Comparison of ENCODE assay signal across 24 mouse cellular contexts in genomic region chr15:11204934-11205333, GRCm38 (mm10).
A peak's percentile ranks its signal among the peaks of the same experiment; 100 is the strongest.
DNase-seq lines count a peak whose midpoint lies in the region; ATAC-seq lines count a peak whose summit lies in the region.
"Had no signal": no experiment of that assay in that cellular context is flagged by ENCODE, and none has a peak within 500 bp of the region (broad histone marks: within the 10 kb centered on the region; RNA-seq: fewer than 3 reads in every experiment).

No protein-coding gene starts in this region.

- H3K4me3 ChIP-seq in embryonic facial prominence, embryonic 14.5 days (ENCODE audit: low read depth, low read length) = no peak overlapping the region
- no peak overlapping the region for H3K4me3 ChIP-seq in embryonic facial prominence, embryonic 10.5 days
- no peak overlapping the region for H3K4me3 ChIP-seq in heart, embryonic 11.5 days (ENCODE audit: low read depth, low read length)
- no peak overlapping the region for H3K4me3 ChIP-seq in kidney, embryonic 16.5 days (ENCODE audit: low read length)
- H3K4me3 ChIP-seq: embryonic facial prominence, embryonic 12.5 days; erythroblast, embryonic 14.5 days; forebrain, embryonic 12.5 days; forebrain, embryonic 15.5 days; heart, adult 2 months had no signal

- no peaks in the 10 kb centered on the region for H3K27me3 ChIP-seq in embryonic facial prominence, embryonic 14.5 days (replicated peaks; ENCODE audit: control insufficient read depth, insufficient read depth, low read length)
- H3K27me3 ChIP-seq in embryonic facial prominence, embryonic 10.5 days (replicated peaks; ENCODE audit: low read depth, poor library complexity, severe bottlenecking) = no peaks in the 10 kb centered on the region
- H3K27me3 ChIP-seq in heart, embryonic 11.5 days (ENCODE audit: control insufficient read depth, insufficient read depth, low read length) = no peaks in the 10 kb centered on the region
- no peaks in the 10 kb centered on the region for H3K27me3 ChIP-seq in kidney, embryonic 16.5 days (ENCODE audit: insufficient read depth, low read length)
- H3K27me3 ChIP-seq: embryonic facial prominence, embryonic 12.5 days; forebrain, embryonic 12.5 days; forebrain, embryonic 15.5 days had no signal

- no peaks in the 10 kb centered on the region for H3K36me3 ChIP-seq in embryonic facial prominence, embryonic 14.5 days (ENCODE audit: control insufficient read depth, insufficient read depth, low read length)
- no peaks in the 10 kb centered on the region for H3K36me3 ChIP-seq in embryonic facial prominence, embryonic 10.5 days (replicated peaks)
- no peaks in the 10 kb centered on the region for H3K36me3 ChIP-seq in heart, embryonic 11.5 days (ENCODE audit: control insufficient read depth, insufficient read depth, low read length)
- H3K36me3 ChIP-seq in kidney, embryonic 16.5 days (ENCODE audit: insufficient read depth, low read length) = no peaks in the 10 kb centered on the region
- H3K36me3 ChIP-seq: embryonic facial prominence, embryonic 12.5 days; forebrain, embryonic 12.5 days; forebrain, embryonic 15.5 days had no signal

- no peaks in the 10 kb centered on the region for H3K9me3 ChIP-seq in embryonic facial prominence, embryonic 14.5 days (ENCODE audit: control insufficient read depth, low read length)
- no peaks in the 10 kb centered on the region for H3K9me3 ChIP-seq in embryonic facial prominence, embryonic 10.5 days
- H3K9me3 ChIP-seq in heart, embryonic 11.5 days (replicated peaks; ENCODE audit: control insufficient read depth, low read length) = no peaks in the 10 kb centered on the region
- H3K9me3 ChIP-seq in kidney, embryonic 16.5 days (ENCODE audit: low read length) = no peaks in the 10 kb centered on the region
- H3K9me3 ChIP-seq: embryonic facial prominence, embryonic 12.5 days; forebrain, embryonic 12.5 days; forebrain, embryonic 15.5 days had no signal

- peak; percentile 26 for DNase-seq in embryonic facial prominence, embryonic 14.5 days (ENCODE audit: low spot score)
- no peak for DNase-seq in embryonic facial prominence, embryonic 10.5 days (ENCODE audit: low spot score)
- DNase-seq in heart, adult 18-20 months = peak; percentile 54 to 58
- peak; percentile 47 for DNase-seq in NIH3T3 (ENCODE audit: low read depth)
- peak; percentile 53 for DNase-seq in skeletal muscle tissue, adult 2 months (ENCODE audit: low read depth, low spot score)
- DNase-seq: adrenal gland, adult 2 months; adrenal gland, postnatal 14 days; cerebellum, adult 18-20 months; cerebellum, adult 9-10 months; cerebellum, postnatal 14 days; gastrocnemius, postnatal 10 days; kidney, adult 18-20 months had no signal

- no peak overlapping the region for H3K27ac ChIP-seq in embryonic facial prominence, embryonic 14.5 days (replicated peaks; ENCODE audit: low read depth, low read length)
- no peak overlapping the region for H3K27ac ChIP-seq in embryonic facial prominence, embryonic 10.5 days (replicated peaks)
- H3K27ac ChIP-seq in heart, embryonic 11.5 days (ENCODE audit: low read depth, low read length) = no peak overlapping the region
- no peak overlapping the region for H3K27ac ChIP-seq in kidney, embryonic 16.5 days (ENCODE audit: low read length)
- H3K27ac ChIP-seq: embryonic facial prominence, embryonic 12.5 days; forebrain, embryonic 12.5 days; forebrain, embryonic 15.5 days; heart, adult 2 months; hindbrain, embryonic 14.5 days; hindbrain, postnatal 0 days had no signal

- ATAC-seq in embryonic facial prominence, embryonic 14.5 days (ENCODE audit: low read depth) = no peak
- no peak for ATAC-seq in heart, embryonic 11.5 days (replicated peaks; ENCODE audit: insufficient number of reproducible peaks, low FRiP score, low TSS enrichment)
- no peak for ATAC-seq in kidney, embryonic 16.5 days (ENCODE audit: low FRiP score, low TSS enrichment)
- ATAC-seq: forebrain, embryonic 15.5 days; hindbrain, postnatal 0 days; inflammation-experienced regulatory T-cells, adult 6 months; intestine, embryonic 16.5 days; Patski had no signal

- no peak overlapping the region for H3K9ac ChIP-seq in embryonic facial prominence, embryonic 14.5 days (ENCODE audit: low read depth, low read length)
- no peak overlapping the region for H3K9ac ChIP-seq in heart, embryonic 11.5 days (ENCODE audit: low read depth, low read length)
- H3K9ac ChIP-seq in kidney, embryonic 16.5 days (replicated peaks; ENCODE audit: low read length) = no peak overlapping the region
- H3K9ac ChIP-seq: embryonic facial prominence, embryonic 12.5 days; forebrain, embryonic 12.5 days; forebrain, embryonic 15.5 days; hindbrain, embryonic 14.5 days had no signal

- WGBS in embryonic facial prominence, embryonic 14.5 days = 72% methylated on average over 3 of the region's 3 CpGs
- 76% methylated on average over 3 of the region's 3 CpGs for WGBS in embryonic facial prominence, embryonic 10.5 days
- 53% methylated on average over 3 of the region's 3 CpGs for WGBS in heart, embryonic 11.5 days (ENCODE audit: insufficient replicate concordance)
- 83% methylated on average over 3 of the region's 3 CpGs for WGBS in kidney, embryonic 16.5 days

- no peaks in the 10 kb centered on the region for H3K4me1 ChIP-seq in embryonic facial prominence, embryonic 14.5 days (ENCODE audit: control insufficient read depth, insufficient read depth, low read length)
- H3K4me1 ChIP-seq in embryonic facial prominence, embryonic 10.5 days = no peaks in the 10 kb centered on the region
- no peaks in the 10 kb centered on the region for H3K4me1 ChIP-seq in heart, embryonic 11.5 days (ENCODE audit: control insufficient read depth, insufficient read depth, low read length)
- 0 out of 2 replicates have a peak, but pooled peaks cover 4% of the 10 kb centered on the region for H3K4me1 ChIP-seq in kidney, embryonic 16.5 days (ENCODE audit: insufficient read depth, low read length)
- H3K4me1 ChIP-seq: embryonic facial prominence, embryonic 12.5 days; forebrain, embryonic 12.5 days; forebrain, embryonic 15.5 days had no signal

- no peak overlapping the region for H3K4me2 ChIP-seq in embryonic facial prominence, embryonic 14.5 days (ENCODE audit: low read depth, low read length)
- no peak overlapping the region for H3K4me2 ChIP-seq in heart, embryonic 11.5 days
- no peak overlapping the region for H3K4me2 ChIP-seq in kidney, embryonic 16.5 days (replicated peaks; ENCODE audit: low read depth, low read length)
- H3K4me2 ChIP-seq: embryonic facial prominence, embryonic 12.5 days; forebrain, embryonic 12.5 days; forebrain, embryonic 15.5 days; hindbrain, embryonic 14.5 days had no signal
